Mouse (Mus musculus): ENCODE results near the gene Dlgap4.

Gene Dlgap4

GRCm38 (mm10) chr2:156613541-156614257 lies at the start of gene Dlgap4:
Dlgap4 (plus strand) TSS chr2:156613705.
- peak; percentile 50 to 57 for DNase-seq

GRCm38 (mm10) chr2:156566512-156566911 lies 47.0 kb upstream of the Dlgap4 start:
- DNase-seq: peak; percentile 51

- DNase-seq: no peak
Observed at GRCm38 (mm10) chr2:156568647-156569046, 44.9 kb upstream of the Dlgap4 start.

- no peak for DNase-seq
Observed at GRCm38 (mm10) chr2:156569261-156569660, 44.2 kb upstream of the Dlgap4 start.

GRCm38 (mm10) chr2:156571521-156571920 lies 42.0 kb upstream of the Dlgap4 start:
- DNase-seq: no peak

- no peak for DNase-seq
Observed at GRCm38 (mm10) chr2:156576850-156577587, 36.5 kb upstream of the Dlgap4 start.

- no peak for DNase-seq
Observed at GRCm38 (mm10) chr2:156580507-156580906, 33.0 kb upstream of the Dlgap4 start.

- DNase-seq: peak in 1 of 2 experiments; percentile 20
Observed at GRCm38 (mm10) chr2:156581244-156581643, 32.3 kb upstream of the Dlgap4 start.

GRCm38 (mm10) chr2:156582887-156583286 lies 30.6 kb upstream of the Dlgap4 start:
- DNase-seq: no peak

- peak; percentile 58 to 64 for DNase-seq
Observed at GRCm38 (mm10) chr2:156584154-156584796, 29.2 kb upstream of the Dlgap4 start.

GRCm38 (mm10) chr2:156584797-156585471 lies 28.6 kb upstream of the Dlgap4 start:
- DNase-seq: peak in 1 of 2 experiments; percentile 10

- peak; percentile 30 to 32 for DNase-seq
Observed at GRCm38 (mm10) chr2:156589481-156589880, 24.0 kb upstream of the Dlgap4 start.

GRCm38 (mm10) chr2:156594987-156595490 lies 18.5 kb upstream of the Dlgap4 start:
- no peak for DNase-seq

- DNase-seq: no peak
Observed at GRCm38 (mm10) chr2:156602581-156602980, 10.9 kb upstream of the Dlgap4 start.

- no peak for DNase-seq
Observed at GRCm38 (mm10) chr2:156603671-156604070, 9.8 kb upstream of the Dlgap4 start.

- DNase-seq: no peak
Observed at GRCm38 (mm10) chr2:156605144-156605543, 8.4 kb upstream of the Dlgap4 start.

GRCm38 (mm10) chr2:156605971-156606370 lies 7.5 kb upstream of the Dlgap4 start:
- no peak for DNase-seq

GRCm38 (mm10) chr2:156613081-156613540 lies 394 bp upstream of the Dlgap4 start:
- DNase-seq: peak; percentile 88 to 91

- peak in 1 of 2 experiments; percentile 40 for DNase-seq
Observed at GRCm38 (mm10) chr2:156614258-156614556, 702 bp downstream of the Dlgap4 start.

- no peak for DNase-seq
Observed at GRCm38 (mm10) chr2:156614661-156615654, 1.5 kb downstream of the Dlgap4 start.

GRCm38 (mm10) chr2:156616513-156616912 lies 3.0 kb downstream of the Dlgap4 start:
- DNase-seq: no peak

GRCm38 (mm10) chr2:156617536-156617935 lies 4.0 kb downstream of the Dlgap4 start:
- DNase-seq: no peak
